Mouse (Mus musculus): ENCODE measurements at regions not wholly inside any gene's neighbourhood (a gene's known extent, or its start where the extent isn't known, plus 50 kb on each side); places are given as distances from the start of the nearest gene placed in this dataset.

DNA sequence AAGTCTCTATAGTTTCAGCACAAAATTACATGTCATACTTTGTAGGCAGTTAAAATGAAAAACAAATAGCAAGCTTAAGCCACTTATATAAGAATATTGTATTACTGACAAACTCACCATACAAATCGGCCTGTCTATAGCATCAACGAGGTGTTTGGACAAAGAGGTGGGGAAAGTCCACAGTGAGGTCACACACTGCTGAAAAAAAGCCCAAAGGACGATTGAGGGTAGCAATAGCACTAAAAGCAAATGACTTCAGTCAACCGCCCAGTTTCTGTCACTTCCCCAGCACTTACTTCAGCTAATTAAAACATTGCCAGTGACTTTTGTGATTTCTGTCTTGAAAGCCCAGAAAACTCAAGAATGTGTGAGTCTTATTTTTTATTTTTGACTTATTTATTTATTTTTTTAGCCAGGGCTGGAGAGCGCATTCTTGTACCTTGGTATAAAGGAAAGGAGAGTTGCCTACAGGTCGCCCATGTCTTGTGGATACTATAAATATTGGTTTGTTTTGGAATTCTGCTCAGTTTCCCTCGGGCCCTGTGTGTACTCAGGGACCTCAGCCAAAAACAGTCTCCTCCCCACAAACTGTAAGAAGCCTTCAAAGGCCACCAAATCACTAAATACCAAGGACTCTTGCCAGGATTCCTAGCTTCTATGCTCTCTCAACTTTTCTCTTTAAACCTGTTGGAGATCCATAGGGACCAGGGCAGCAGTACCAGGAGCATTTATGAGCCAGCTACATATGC is 71.2 kb upstream of the 4933415F23Rik start:
- no peak overlapping the region for H3K9ac ChIP-seq (replicated peaks; ENCODE audit: low read length)
- no peaks in the 10 kb centered on the region for H3K27me3 ChIP-seq (ENCODE audit: insufficient read depth, low read length)
- DNase-seq (ENCODE audit: low spot score) (no peak), ATAC-seq (no peak)
- no peak for TF ChIP-seq CTCF (IDR thresholded peaks at IDR 0.05; ENCODE audit: low read depth)
- H3K27ac ChIP-seq, result no peak overlapping the region
- H3K4me1 ChIP-seq (ENCODE audit: insufficient read depth, low read length), result no peaks in the 10 kb centered on the region
- H3K9me3 ChIP-seq (ENCODE audit: low read length), result no peaks in the 10 kb centered on the region
- H3K4me2 ChIP-seq (ENCODE audit: low read depth, low read length), result no peak overlapping the region
- WGBS, result 63% methylated on average over 7 of the region's 7 CpGs
- H3K36me3 ChIP-seq (ENCODE audit: insufficient read depth, low read length), result no peaks in the 10 kb centered on the region
- no peak overlapping the region for H3K4me3 ChIP-seq (ENCODE audit: low read length)

DNA sequence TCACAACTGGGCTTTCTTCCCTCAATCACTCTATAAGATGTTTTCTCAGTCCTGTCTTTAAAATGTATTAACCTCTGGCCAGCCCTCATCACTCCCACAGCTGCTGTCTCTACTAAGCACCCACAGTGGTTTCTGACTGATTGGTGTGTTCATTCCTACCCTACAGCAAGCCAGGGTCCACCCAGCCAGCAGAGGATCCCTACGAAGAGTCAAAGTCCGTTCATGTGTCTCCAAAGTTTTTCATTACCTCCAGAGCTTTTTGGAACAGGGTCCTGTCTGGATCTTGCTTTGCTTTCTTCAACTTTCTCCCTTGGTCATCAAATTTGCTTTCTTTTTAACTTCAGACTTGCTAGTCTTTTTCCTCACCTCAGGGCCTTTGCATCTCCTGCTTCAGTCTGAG is 69.3 kb upstream of the 4933415F23Rik start:
- Histone ChIP-seq H3K27me3 (ENCODE audit: insufficient read depth, low read length) (no peaks in the 10 kb centered on the region), H3K9ac (replicated peaks; ENCODE audit: low read length) (no peak overlapping the region), H3K4me3 (ENCODE audit: low read length) (no peak overlapping the region), H3K4me1 (ENCODE audit: insufficient read depth, low read length) (no peaks in the 10 kb centered on the region), H3K9me3 (ENCODE audit: low read length) (no peaks in the 10 kb centered on the region), H3K36me3 (ENCODE audit: insufficient read depth, low read length) (no peaks in the 10 kb centered on the region), H3K27ac (no peak overlapping the region), H3K4me2 (ENCODE audit: low read depth, low read length) (no peak overlapping the region)
- no peak for DNase-seq (ENCODE audit: low spot score)
- WGBS, result 91% methylated on average over 2 of the region's 2 CpGs
- TF ChIP-seq CTCF (IDR thresholded peaks at IDR 0.05; ENCODE audit: low read depth), result no peak
- no peak for ATAC-seq

- Histone ChIP-seq H3K27me3 (ENCODE audit: insufficient read depth, low read length) (no peaks in the 10 kb centered on the region), H3K4me3 (ENCODE audit: low read length) (no peak overlapping the region), H3K9ac (replicated peaks; ENCODE audit: low read length) (no peak overlapping the region), H3K27ac (no peak overlapping the region), H3K36me3 (ENCODE audit: insufficient read depth, low read length) (no peaks in the 10 kb centered on the region), H3K4me2 (ENCODE audit: low read depth, low read length) (no peak overlapping the region), H3K9me3 (ENCODE audit: low read length) (no peaks in the 10 kb centered on the region), H3K4me1 (ENCODE audit: insufficient read depth, low read length) (no peaks in the 10 kb centered on the region)
- no peak for TF ChIP-seq CTCF (IDR thresholded peaks at IDR 0.05; ENCODE audit: low read depth)
- 80% methylated on average over 2 of the region's 2 CpGs for WGBS
- no peak for DNase-seq (ENCODE audit: low spot score)
- no peak for ATAC-seq
These were observed 68.7 kb upstream of the 4933415F23Rik start for GRCm38 (mm10) chr1:23170711-23171110.

DNA sequence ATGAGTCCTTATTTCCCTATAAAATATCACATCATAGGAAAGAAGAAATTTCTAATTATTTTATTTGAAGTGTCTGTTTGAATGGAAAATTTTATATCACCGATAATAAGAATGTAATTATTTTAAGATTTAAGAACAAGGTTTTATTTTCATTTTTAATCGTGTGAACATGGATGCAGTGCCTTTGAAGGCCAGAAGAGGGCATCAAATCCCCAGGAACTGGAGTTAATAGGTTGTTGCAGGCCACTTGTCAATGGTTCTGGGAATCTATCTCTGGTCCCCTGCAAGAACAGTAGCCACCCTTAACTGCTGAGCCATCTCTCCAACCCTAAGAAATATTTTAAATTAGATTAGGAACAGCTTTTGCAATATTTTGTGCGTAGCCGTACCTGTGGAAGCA is 66.5 kb upstream of the 4933415F23Rik start:
- Histone ChIP-seq H3K27ac (no peak overlapping the region), H3K9ac (replicated peaks; ENCODE audit: low read length) (no peak overlapping the region), H3K9me3 (ENCODE audit: low read length) (no peaks in the 10 kb centered on the region), H3K27me3 (ENCODE audit: insufficient read depth, low read length) (no peaks in the 10 kb centered on the region), H3K4me1 (ENCODE audit: insufficient read depth, low read length) (no peaks in the 10 kb centered on the region), H3K4me3 (ENCODE audit: low read length) (no peak overlapping the region), H3K4me2 (ENCODE audit: low read depth, low read length) (no peak overlapping the region), H3K36me3 (ENCODE audit: insufficient read depth, low read length) (no peaks in the 10 kb centered on the region)
- DNase-seq (ENCODE audit: low spot score), result no peak
- TF ChIP-seq CTCF (IDR thresholded peaks at IDR 0.05; ENCODE audit: low read depth), result peak; percentile 14; the same call in 1 of the 2 replicates
- no peak for ATAC-seq
- WGBS, result 93% methylated on average over 4 of the region's 4 CpGs

- ATAC-seq (no peak), DNase-seq (ENCODE audit: low spot score) (no peak)
- H3K9me3 ChIP-seq (ENCODE audit: low read length), result no peaks in the 10 kb centered on the region
- no peak overlapping the region for H3K4me3 ChIP-seq (ENCODE audit: low read length)
- no peak overlapping the region for H3K27ac ChIP-seq
- WGBS, result 80% methylated on average over 5 of the region's 5 CpGs
- no peaks in the 10 kb centered on the region for H3K4me1 ChIP-seq (ENCODE audit: insufficient read depth, low read length)
- no peak for TF ChIP-seq CTCF (IDR thresholded peaks at IDR 0.05; ENCODE audit: low read depth)
- no peaks in the 10 kb centered on the region for H3K36me3 ChIP-seq (ENCODE audit: insufficient read depth, low read length)
- no peak overlapping the region for H3K9ac ChIP-seq (replicated peaks; ENCODE audit: low read length)
- H3K27me3 ChIP-seq (ENCODE audit: insufficient read depth, low read length), result no peaks in the 10 kb centered on the region
- no peak overlapping the region for H3K4me2 ChIP-seq (ENCODE audit: low read depth, low read length)
These were observed 61.4 kb upstream of the 4933415F23Rik start for GRCm38 (mm10) chr1:23163371-23163935.

- no peak overlapping the region for H3K9ac ChIP-seq (replicated peaks; ENCODE audit: low read length)
- no peak overlapping the region for H3K4me2 ChIP-seq (ENCODE audit: low read depth, low read length)
- no peaks in the 10 kb centered on the region for H3K4me1 ChIP-seq (ENCODE audit: insufficient read depth, low read length)
- no peak for TF ChIP-seq CTCF (IDR thresholded peaks at IDR 0.05; ENCODE audit: low read depth)
- no peak overlapping the region for H3K27ac ChIP-seq
- no peaks in the 10 kb centered on the region for H3K36me3 ChIP-seq (ENCODE audit: insufficient read depth, low read length)
- ATAC-seq, result no peak
- H3K4me3 ChIP-seq (ENCODE audit: low read length), result no peak overlapping the region
- H3K9me3 ChIP-seq (ENCODE audit: low read length), result no peaks in the 10 kb centered on the region
- DNase-seq (ENCODE audit: low spot score), result no peak
- no peaks in the 10 kb centered on the region for H3K27me3 ChIP-seq (ENCODE audit: insufficient read depth, low read length)
- WGBS, result 75% methylated on average over 6 of the region's 6 CpGs
These were observed 60.7 kb upstream of the 4933415F23Rik start for GRCm38 (mm10) chr1:23162766-23163165.

MicroRNAs in the stretch of these regions (microRNA counts, 519-probe panel; counts per million panel counts)
- microRNA mmu-miR-30a, result 4,773 counts per million, percentile 82 among the panel's probes with 10 or more counts
- 3,907 counts per million, percentile 69 among the panel's probes with 10 or more counts for microRNA mmu-miR-30c

Small RNAs in the stretch of these regions (microRNA-seq; reads per million reads assigned to microRNA genes)
- 8,077 to 9,448 reads per million in 2 experiments for gene Mir30a
- 40.1 to 51.3 reads per million in 2 experiments for gene Mir30c-2

Data from hindbrain, postnatal 0 days (tissue).